Comparison of ENCODE assay signal across 29 mouse cellular contexts in genomic region chr19:18655999-18656398, GRCm38 (mm10).
"Had no signal": no experiment of that assay in that cellular context is flagged by ENCODE, and none has a peak within 500 bp of the region (broad histone marks: within the 10 kb centered on the region; RNA-seq: fewer than 3 reads in every experiment).

No protein-coding gene starts in this region.

- DNase-seq: gastrocnemius, adult 2 months; gastrocnemius, postnatal 10 days; gastrocnemius, postnatal 25 days; heart, adult 2 months; heart, postnatal 14 days; heart, postnatal 4 days; kidney, adult 18-20 months; kidney, adult 8-10 months; kidney, postnatal 10 days; kidney, postnatal 25 days; kidney, postnatal 4 days; liver; liver, embryonic 13.5 days had no signal

- H3K4me1 ChIP-seq: hindbrain, embryonic 12.5 days; limb, embryonic 12.5 days had no signal

- ATAC-seq: hindbrain, embryonic 16.5 days; inflammation-experienced regulatory T-cells, adult 6 months; intestine, embryonic 15.5 days; intestine, postnatal 0 days had no signal

- H3K36me3 ChIP-seq: heart, embryonic 13.5 days; heart, embryonic 15.5 days; hindbrain, embryonic 10.5 days; hindbrain, embryonic 12.5 days; intestine, embryonic 15.5 days; limb, embryonic 10.5 days; limb, embryonic 12.5 days; liver, embryonic 13.5 days; liver, embryonic 15.5 days had no signal

- H3K9ac ChIP-seq: heart, embryonic 13.5 days; heart, embryonic 15.5 days; hindbrain, embryonic 12.5 days; hindbrain, embryonic 14.5 days; intestine, embryonic 15.5 days; limb, embryonic 12.5 days; liver, embryonic 13.5 days; liver, embryonic 15.5 days had no signal

- H3K27me3 ChIP-seq: heart, embryonic 13.5 days; heart, embryonic 15.5 days; hindbrain, embryonic 12.5 days; intestine, embryonic 15.5 days; limb, embryonic 12.5 days; liver, embryonic 13.5 days; liver, embryonic 15.5 days had no signal

- H3K4me2 ChIP-seq: heart, embryonic 11.5 days; heart, embryonic 13.5 days; heart, embryonic 15.5 days; hindbrain, embryonic 12.5 days; hindbrain, embryonic 14.5 days; intestine, embryonic 15.5 days; limb, embryonic 12.5 days; liver, embryonic 11.5 days; liver, embryonic 13.5 days; liver, embryonic 15.5 days had no signal

- H3K9me3 ChIP-seq: heart, embryonic 13.5 days; heart, embryonic 15.5 days; hindbrain, embryonic 10.5 days; hindbrain, embryonic 12.5 days; intestine, embryonic 15.5 days; limb, embryonic 10.5 days; limb, embryonic 12.5 days; liver, embryonic 13.5 days; liver, embryonic 15.5 days had no signal

- H3K4me3 ChIP-seq: gastrocnemius, adult 2 months; heart, adult 2 months; heart, embryonic 13.5 days; heart, embryonic 15.5 days; hindbrain, embryonic 10.5 days; hindbrain, embryonic 12.5 days; intestine, embryonic 15.5 days; layer of hippocampus, adult 2 months; left cerebral cortex, adult 2 months; limb, embryonic 10.5 days; limb, embryonic 12.5 days; liver, embryonic 13.5 days; liver, embryonic 15.5 days had no signal

- H3K27ac ChIP-seq: heart, adult 2 months; hindbrain, embryonic 10.5 days; hindbrain, embryonic 12.5 days; hindbrain, embryonic 14.5 days; intestine, embryonic 15.5 days; layer of hippocampus, adult 2 months; left cerebral cortex, adult 2 months; limb, embryonic 10.5 days; limb, embryonic 12.5 days; liver, embryonic 13.5 days; liver, embryonic 15.5 days had no signal
